Mouse (Mus musculus) stomach, postnatal 0 days (tissue): ENCODE data around the gene Pakap.

ENCODE experiments used
- CTCF ChIP-seq: IDR thresholded peaks from 2 replicates; pipeline ENCODE4 v1.5.1; 2016; ENCODE audit warnings: antibody characterized with exemption, low read depth, mild to moderate bottlenecking, moderate library complexity
- EP300 ChIP-seq: optimal IDR thresholded peaks from 2 replicates; pipeline ENCODE3; 2016; ENCODE audit warnings: antibody characterized with exemption

GRCm38 (mm10) chr4:57690805-57691204, 122.8 kb downstream of the Pakap start:
- no peak for TF ChIP-seq CTCF
- TF ChIP-seq EP300, result no peak
